Mouse (Mus musculus) liver, postnatal 0 days (tissue): ENCODE measurements at regions not wholly inside any gene's neighbourhood (a gene's known extent, or its start where the extent isn't known, plus 50 kb on each side); places are given as distances from the start of the nearest gene placed in this dataset.

ENCODE experiments used
- CTCF ChIP-seq: sonication (generic); IDR thresholded peaks from 2 replicates; pipeline ENCODE4 v1.5.1; 2016; ENCODE audit warnings: antibody characterized with exemption, low read depth
- EP300 ChIP-seq: IDR thresholded peaks from 2 replicates; pipeline ENCODE4 v1.6.1; 2016; ENCODE audit warnings: antibody characterized with exemption, low read depth, mild to moderate bottlenecking

DNA sequence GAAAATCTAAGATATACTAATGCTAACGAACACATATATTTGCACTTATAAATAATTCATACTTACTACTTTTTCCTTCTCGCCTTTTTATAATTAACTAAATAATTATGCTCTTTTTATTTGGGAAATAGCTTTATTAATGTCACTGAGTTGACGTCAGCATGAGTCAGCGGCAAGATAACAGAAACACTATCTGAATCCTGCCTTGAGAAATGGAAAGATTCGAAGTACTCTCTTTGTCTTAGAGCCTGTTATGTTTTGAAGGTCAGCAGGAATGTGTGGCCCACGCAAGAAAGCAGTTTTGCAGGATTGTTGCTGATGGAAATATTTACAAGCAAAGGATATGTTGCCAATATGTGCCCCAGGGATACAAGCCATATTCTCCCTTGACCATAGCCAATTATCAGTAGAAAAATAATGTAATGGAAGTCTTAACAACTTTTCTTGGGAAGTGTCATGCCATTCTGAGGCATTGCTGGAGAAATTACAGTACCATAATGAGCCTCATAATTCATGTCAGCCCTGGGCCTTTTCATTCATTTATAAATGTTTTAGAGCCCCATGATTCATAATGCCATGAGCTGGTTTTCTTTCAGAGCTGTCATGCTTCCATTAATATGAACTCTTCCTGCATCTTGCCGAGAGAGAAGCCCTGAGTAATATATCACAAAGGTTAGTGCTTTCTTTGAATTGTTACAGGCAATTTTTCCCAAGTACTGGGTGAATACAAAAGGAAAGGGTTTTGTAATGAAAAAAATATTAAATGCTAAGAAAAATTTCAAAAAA, 206.9 kb upstream of the Ptprz1 start:
- no peak for TF ChIP-seq EP300
- no peak for TF ChIP-seq CTCF
